Mouse (Mus musculus) left cerebral cortex, adult 9 months (tissue): ENCODE results near the gene Csn2.

Source experiments
- DNase-seq, 2 experiments: peaks; one replicate each; pipeline ENCODE4 v3.0.0; 2022; ENCODE audit warnings: low spot score in 2 of 2

The Csn2 gene

DNA sequence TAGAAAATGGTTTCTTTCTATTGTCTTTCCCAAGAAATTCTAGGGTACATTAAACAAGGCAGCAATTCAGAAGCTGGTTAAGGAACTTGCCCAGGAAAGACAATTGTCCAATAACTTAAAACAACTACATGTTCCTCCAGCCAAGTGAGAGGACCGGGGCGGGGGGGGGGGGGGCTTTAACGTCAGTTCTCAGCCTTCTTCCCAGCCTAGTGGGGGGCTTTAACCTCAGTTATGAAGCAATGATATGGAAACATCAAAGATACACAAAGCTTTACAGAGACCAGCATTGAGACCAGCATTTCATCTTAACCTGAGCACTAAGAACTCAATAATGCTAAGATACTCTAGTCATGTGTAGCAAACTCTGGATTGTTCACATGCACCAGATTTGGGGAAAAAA is at the start of gene Csn2:
TSS of gene Csn2 (minus strand) at position 101 of the 400 bp plus-strand sequence.
- DNase-seq: no peak

- DNase-seq: no peak
Measured at GRCm38 (mm10) chr5:87734821-87735220, 35.4 kb upstream of the Csn2 start.

DNA sequence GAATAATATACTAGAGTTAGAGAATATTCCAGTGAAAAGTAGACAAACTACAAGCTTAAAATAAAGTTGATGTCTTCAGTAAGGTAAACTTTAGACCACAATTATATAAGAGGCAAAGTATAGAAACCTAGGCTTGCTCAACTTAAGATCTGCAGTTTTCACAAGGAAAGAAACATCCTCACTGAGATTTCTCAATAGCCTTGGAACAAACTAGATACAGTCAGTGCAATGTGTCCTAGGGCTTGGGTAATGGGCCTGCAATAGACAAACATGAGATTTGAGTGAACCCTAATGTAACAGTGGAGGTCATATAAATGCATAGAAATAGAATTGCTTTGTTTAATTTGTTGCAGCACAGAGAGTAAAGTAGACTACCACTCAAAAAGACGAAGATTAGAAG is 6.5 kb upstream of the Csn2 start:
- no peak for DNase-seq

GRCm38 (mm10) chr5:87665908-87666307 is 33.5 kb downstream of the Csn2 start, which contains the start of gene Csn1s1:
TSS of gene Csn1s1 (plus strand) at chr5:87666208.
- DNase-seq: no peak

GRCm38 (mm10) chr5:87642787-87643186 is 56.6 kb downstream of the Csn2 start:
- no peak for DNase-seq
